Comparison of ENCODE assay signal across 9 mouse cellular contexts in genomic region chr9:61055928-61056730, GRCm38 (mm10).
DNase-seq lines count a peak whose midpoint lies in the region; ATAC-seq and TF ChIP-seq lines count a peak whose summit lies in the region.
"Had no signal": no experiment of that assay in that cellular context is flagged by ENCODE, and none has a peak within 500 bp of the region (broad histone marks: within the 10 kb centered on the region; RNA-seq: fewer than 3 reads in every experiment).

No protein-coding gene starts in this region.

- H3K9me3 ChIP-seq in limb, embryonic 14.5 days (ENCODE audit: control insufficient read depth, low read length): no peaks in the 10 kb centered on the region; the same call in 1 of the 2 replicates
- no peaks in the 10 kb centered on the region for H3K9me3 ChIP-seq in intestine, postnatal 0 days (ENCODE audit: control insufficient read depth)

- no peak for ATAC-seq in limb, embryonic 14.5 days (ENCODE audit: low FRiP score, low read depth)
- ATAC-seq in intestine, postnatal 0 days: no peak

- TF ChIP-seq CTCF in intestine, postnatal 0 days (IDR thresholded peaks at IDR 0.05; ENCODE audit: low read depth): no peak

- 85% methylated on average over 15 of the region's 15 CpGs for WGBS in limb, embryonic 14.5 days
- 82% methylated on average over 15 of the region's 15 CpGs for WGBS in intestine, postnatal 0 days

- no peak overlapping the region for H3K27ac ChIP-seq in limb, embryonic 14.5 days (replicated peaks; ENCODE audit: low read depth, low read length)
- H3K27ac ChIP-seq in intestine, postnatal 0 days (ENCODE audit: low read depth, low read length): no peak overlapping the region

- H3K36me3 ChIP-seq in limb, embryonic 14.5 days (ENCODE audit: control insufficient read depth, insufficient read depth, low read length): no peaks in the 10 kb centered on the region
- no peaks in the 10 kb centered on the region for H3K36me3 ChIP-seq in intestine, postnatal 0 days (ENCODE audit: control insufficient read depth, insufficient read depth)

- peak; percentile 92 for DNase-seq in heart, adult 11 months
- no peak for DNase-seq in heart, adult 8-10 months (ENCODE audit: low spot score)
- DNase-seq in right cerebral cortex, postnatal 10 days (ENCODE audit: low spot score in 2 of 2): peak; percentile 49 to 66
- no peak for DNase-seq in right cerebral cortex, adult 18-20 months
- no peak for DNase-seq in limb, embryonic 14.5 days (ENCODE audit: low spot score)
- DNase-seq in thymus, postnatal 25 days: peak; percentile 57
- DNase-seq in spleen, adult 12 weeks (ENCODE audit: low spot score): no peak
- DNase-seq: cerebellum, adult 11 months had no signal

- H3K4me3 ChIP-seq in limb, embryonic 14.5 days (replicated peaks; ENCODE audit: low read length): no peak overlapping the region
- H3K4me3 ChIP-seq in intestine, postnatal 0 days (ENCODE audit: low read depth, low read length): no peak overlapping the region

- peaks cover 16% of the 10 kb centered on the region for H3K4me1 ChIP-seq in limb, embryonic 14.5 days (ENCODE audit: control insufficient read depth, insufficient read depth, low read length)
- no peaks in the 10 kb centered on the region for H3K4me1 ChIP-seq in intestine, postnatal 0 days (replicated peaks; ENCODE audit: control insufficient read depth, insufficient read depth, low read length)

- TF ChIP-seq POLR2A in limb, embryonic 14.5 days (IDR thresholded peaks at IDR 0.05; ENCODE audit: borderline replicate concordance, extremely low read depth, insufficient read depth, insufficient read length): no peak

- H3K9ac ChIP-seq in limb, embryonic 14.5 days (ENCODE audit: low read depth, low read length, severe bottlenecking): no peak overlapping the region
- no peak overlapping the region for H3K9ac ChIP-seq in intestine, postnatal 0 days (ENCODE audit: low read depth, low read length)

- H3K27me3 ChIP-seq in limb, embryonic 14.5 days (ENCODE audit: control insufficient read depth, insufficient read depth, low read length): no peaks in the 10 kb centered on the region
- H3K27me3 ChIP-seq in intestine, postnatal 0 days (replicated peaks; ENCODE audit: control insufficient read depth, insufficient read depth, low read length): no peaks in the 10 kb centered on the region

- peak overlapping the region; percentile 6; the same call in 1 of the 2 replicates for H3K4me2 ChIP-seq in limb, embryonic 14.5 days (replicated peaks; ENCODE audit: low read depth, low read length, severe bottlenecking)
- H3K4me2 ChIP-seq in intestine, postnatal 0 days (replicated peaks; ENCODE audit: low read depth): no peak overlapping the region; the same call in 1 of the 2 replicates

Comparison
In these comparisons a context has a peak if more than half of its experiments do, and no peak if none do; other contexts are left out.
1. DNase-seq: peak in heart, adult 11 months (single experiment), right cerebral cortex, postnatal 10 days (2 of 2) and thymus, postnatal 25 days (single experiment); none in heart, adult 8-10 months (single experiment), right cerebral cortex, adult 18-20 months (single experiment), limb, embryonic 14.5 days (single experiment) and spleen, adult 12 weeks (single experiment).